Mouse (Mus musculus): ENCODE measurements around the gene Zbtb46.
A peak's percentile ranks its signal among the peaks of the same experiment; 100 is the strongest.

The Zbtb46 gene

DNA sequence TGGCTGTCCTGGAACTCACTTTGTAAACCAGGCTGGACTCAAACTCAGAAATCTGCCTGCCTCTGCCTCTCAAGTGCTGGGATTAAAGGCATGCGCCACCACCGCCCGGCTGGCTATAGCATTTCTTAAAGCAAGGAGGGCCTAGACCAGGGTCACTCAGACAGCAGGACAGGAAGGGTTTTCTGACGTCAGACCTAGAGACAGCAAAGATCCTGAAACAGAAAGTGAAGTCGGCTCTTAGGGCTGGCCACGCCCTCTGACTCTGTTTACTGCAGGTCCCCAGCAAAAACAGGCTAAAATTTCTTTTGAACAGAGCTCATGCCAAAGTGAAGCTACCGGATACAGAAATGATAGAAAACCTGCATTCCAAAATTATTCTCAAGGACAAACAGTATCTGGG, 49.6 kb downstream of the Zbtb46 start:
- DNase-seq (ENCODE audit: low spot score in 2 of 2): peak in 1 of 2 experiments; percentile 56

- no peak for DNase-seq (ENCODE audit: low spot score in 2 of 2)
These were observed 55.5 kb downstream of the Zbtb46 start for GRCm38 (mm10) chr2:181403722-181404121.

DNA sequence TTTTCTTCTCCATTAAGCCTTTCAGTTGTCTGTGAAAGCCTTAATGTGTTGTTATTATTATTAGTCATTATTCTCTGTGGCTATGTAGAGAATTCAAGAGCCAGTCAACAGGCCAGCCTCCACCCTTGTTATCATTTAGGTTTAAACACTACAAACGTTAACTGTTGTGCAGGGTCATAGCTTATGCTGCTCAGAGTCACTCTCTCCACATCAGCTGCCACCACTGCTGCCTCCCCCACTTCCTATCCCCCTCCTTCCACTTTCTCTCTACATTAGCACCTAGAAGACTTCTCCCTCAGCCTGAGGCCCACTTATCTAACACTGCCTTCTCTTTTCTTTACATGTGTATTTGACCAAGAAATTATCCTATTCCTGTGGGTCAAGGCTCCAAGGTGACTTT, 57.7 kb downstream of the Zbtb46 start:
- no peak for DNase-seq (ENCODE audit: low spot score in 2 of 2)

DNA sequence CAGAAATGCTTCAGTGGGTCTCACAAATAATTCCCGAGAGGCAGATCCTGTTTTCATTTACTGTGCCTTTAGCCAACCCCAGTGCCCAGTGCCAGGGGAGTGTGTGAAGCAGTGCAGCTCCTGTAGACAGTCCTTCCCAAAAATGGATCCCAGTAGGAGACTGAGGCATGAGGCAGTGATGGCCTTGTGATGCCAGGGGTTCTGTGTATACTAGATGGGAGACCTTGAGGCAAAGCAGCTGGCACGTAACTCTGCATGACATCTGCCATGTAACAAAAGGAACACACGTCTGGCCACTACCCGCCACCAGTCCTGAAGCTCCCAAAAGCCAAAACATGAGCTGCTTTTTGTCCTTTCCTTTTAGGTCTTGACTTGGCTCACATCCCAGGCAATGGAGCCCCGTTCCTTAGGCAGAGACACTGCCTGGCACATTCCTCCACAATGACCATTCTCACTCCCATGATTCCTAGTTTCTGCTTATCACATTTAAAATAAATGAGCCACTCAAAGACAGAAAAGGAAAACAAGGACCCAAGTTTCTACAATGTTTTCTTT, 61.9 kb downstream of the Zbtb46 start:
- DNase-seq (ENCODE audit: low spot score in 2 of 2): no peak

DNA sequence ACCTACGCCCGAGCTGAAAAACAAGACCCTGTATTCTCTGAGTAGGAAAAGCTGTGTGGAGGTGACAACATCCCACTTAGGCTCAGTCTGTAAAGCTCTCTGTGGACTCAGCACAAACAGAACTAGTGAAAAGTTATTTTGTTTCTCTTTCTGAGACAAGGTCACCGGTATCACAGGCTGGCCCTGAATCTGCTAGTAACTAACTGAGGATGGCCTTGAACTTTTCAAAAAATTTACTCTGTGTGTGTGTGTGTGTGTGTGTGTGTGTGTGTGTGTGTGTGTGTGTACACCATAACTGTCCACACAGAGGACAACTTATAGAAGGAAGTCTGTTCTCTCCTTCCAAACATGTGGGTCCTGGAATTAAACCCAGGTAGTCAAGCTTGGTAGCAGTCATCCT, 65.1 kb downstream of the Zbtb46 start:
- no peak for DNase-seq (ENCODE audit: low spot score in 2 of 2)

DNA sequence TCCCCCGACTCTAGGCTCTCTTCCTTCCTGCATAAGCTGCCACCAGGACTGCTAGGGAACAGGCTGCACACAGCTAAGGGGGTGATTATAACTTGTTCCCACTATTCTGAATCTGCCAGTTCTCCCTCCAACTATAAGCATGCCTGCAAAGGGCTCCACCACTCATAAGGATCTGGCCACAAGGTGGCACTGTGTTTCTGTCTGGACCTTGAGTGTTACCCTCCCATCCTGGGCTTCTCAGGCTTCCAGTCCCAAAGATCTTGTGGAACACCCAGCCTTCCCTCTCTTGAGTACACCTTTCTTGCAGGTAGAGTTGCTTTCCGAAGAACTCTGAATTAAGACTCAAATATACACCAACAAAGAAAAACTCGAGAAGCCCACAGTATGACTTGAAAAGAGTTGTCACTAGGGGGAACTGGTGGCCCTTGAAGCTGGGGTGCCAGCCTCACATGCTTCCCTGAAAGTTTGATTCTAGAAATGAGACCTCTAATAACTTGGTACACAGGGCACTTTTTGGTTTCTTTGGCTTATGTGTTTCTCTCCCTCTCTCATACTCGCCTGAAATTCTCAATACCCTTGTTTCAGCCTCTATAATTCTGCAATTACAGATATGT, 66.5 kb downstream of the Zbtb46 start:
- DNase-seq (ENCODE audit: low spot score in 2 of 2): peak; percentile 78 to 91

DNA sequence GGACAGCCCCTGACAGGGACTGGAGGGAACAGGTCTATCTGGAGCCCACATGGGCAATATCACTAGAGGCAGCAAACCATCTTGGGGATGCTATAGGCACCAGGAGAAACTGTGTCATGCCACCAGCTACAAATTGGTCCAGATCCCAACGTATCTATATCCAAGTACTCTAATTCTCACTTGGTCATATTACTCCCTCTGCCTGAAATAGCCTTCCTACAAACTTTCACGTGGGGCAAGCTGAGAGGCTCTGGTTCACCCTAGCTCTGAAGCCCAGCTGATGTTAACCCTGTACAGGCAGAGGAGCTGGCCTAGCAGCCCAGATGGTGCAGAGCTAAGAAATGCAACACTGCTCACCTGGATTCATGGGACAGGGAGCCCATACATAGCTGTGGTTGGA, 67.7 kb downstream of the Zbtb46 start:
- DNase-seq (ENCODE audit: low spot score in 2 of 2): no peak

DNA sequence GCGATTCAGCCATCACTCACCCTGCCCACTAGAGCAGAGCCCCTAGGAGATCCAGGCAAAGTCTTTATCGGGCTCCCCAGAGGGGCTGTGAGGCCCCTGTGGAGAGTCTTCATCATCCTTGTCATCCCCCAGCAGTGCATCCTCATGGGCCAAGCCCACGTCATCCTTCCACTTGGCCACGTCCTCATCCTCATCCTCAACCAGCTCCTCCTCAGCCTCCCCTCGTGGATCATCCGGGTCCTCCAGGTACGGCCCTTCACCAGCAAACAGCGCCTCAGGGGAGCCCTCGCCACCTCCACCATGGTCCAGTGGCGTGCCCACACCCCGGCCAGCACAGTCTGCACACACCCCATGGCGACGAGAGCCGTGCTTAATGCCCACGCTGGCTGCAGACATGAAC, 68.2 kb downstream of the Zbtb46 start:
- peak in 1 of 2 experiments; percentile 58 for DNase-seq (ENCODE audit: low spot score in 2 of 2)

- DNase-seq (ENCODE audit: low spot score in 2 of 2): no peak
These were observed 68.9 kb downstream of the Zbtb46 start for GRCm38 (mm10) chr2:181390136-181390870.

- peak in 1 of 2 experiments; percentile 53 for DNase-seq (ENCODE audit: low spot score in 2 of 2)
These were observed 72.5 kb downstream of the Zbtb46 start for GRCm38 (mm10) chr2:181386663-181387210.

DNA sequence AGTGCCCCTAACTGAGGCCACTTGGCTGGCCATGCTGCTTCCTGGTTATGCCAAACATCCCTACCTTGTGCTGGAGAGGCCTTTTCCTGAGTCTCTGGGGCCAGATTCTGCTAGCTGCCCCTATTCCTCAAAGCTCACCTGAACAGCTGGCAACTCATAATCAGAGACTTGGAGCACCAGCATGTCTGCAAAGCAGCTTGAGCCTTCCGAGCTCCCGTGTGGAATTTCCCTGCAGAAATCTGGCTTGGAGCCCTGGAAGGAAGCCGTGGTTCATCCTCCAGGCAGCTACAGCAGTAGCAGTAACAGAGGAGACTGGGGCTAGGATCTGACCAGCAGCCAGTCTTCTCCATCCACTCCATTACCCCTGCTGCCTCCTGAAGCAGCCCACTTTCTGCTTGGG, 73.3 kb downstream of the Zbtb46 start:
- peak in 1 of 2 experiments; percentile 52 for DNase-seq (ENCODE audit: low spot score in 2 of 2)

GRCm38 (mm10) chr2:181384919-181385391, 74.3 kb downstream of the Zbtb46 start:
- DNase-seq (ENCODE audit: low spot score in 2 of 2): peak in 1 of 2 experiments; percentile 51

DNA sequence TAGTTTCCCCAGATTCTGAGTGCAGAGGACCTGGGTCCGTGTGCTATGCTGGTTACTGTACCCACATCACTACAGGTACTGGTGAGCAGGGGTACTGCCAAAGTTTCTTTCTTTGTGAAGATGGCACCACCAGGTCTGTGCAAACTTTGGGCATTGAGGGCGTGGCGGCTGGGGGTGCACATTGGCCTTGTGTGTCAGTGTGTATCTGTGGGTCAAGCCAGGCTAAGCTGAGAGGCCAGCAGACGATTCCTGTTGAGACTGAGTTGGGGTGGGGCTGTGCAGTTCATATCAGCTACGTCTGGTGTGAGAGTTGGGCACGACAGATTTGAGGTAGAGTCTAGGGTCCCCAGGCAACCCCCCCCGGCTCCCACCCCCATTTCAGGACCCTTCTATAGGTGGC, 74.8 kb downstream of the Zbtb46 start:
- peak in 1 of 2 experiments; percentile 61 for DNase-seq (ENCODE audit: low spot score in 2 of 2)

DNA sequence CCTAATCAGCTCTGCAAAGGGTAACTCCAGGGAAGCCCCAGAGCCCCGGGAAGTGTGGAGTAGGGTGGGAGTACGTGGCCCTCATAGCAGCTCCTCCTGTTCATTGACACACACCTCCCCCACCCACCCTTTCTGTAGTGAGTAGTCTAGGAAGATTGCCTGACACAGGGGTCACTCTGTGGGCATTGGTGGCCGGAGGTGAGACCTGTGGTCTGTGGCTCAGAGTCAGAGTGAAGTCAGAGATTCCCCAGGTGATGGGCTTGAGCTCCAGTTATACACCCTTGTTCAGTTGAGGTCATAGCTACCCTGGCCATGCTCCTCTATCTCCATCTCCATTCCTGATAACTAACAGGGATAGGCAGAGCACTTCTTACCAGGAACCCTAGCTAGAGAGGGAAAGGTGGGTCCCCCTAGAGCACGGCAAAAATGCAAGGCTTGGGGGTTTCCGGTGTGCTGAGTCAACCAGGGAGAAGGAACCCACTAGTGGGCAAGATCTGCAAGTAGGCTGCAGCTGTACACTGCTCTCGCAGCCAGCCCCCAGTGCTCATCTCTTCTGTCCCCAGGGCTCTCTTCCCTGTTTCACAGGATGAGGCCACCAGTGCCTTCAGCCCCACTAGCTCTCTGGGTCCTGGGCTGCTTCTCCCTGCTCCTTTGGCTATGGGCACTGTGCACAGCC, 77.5 kb downstream of the Zbtb46 start:
- DNase-seq (ENCODE audit: low spot score in 2 of 2): no peak

DNA sequence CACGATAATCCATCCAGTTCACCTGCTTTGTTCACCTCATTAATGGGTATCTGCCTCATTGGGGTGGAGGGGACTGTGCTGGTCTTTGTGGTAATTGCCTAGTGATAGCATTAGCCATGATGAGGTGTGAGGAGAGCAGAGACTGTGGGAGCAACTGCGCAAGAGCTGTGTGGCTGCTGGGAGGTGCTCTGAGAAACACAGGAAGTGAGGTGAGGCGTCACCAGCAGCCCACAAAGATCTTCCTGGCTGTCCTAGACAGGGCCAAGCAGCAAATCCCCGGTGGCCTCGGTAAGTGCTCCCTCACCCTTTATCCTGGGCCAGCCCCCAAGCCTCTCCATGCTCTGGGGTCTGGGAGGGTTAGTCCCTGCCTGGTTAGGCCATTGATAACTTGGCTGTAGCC, 78.1 kb downstream of the Zbtb46 start:
- no peak for DNase-seq (ENCODE audit: low spot score in 2 of 2)

GRCm38 (mm10) chr2:181380251-181380650, 79.0 kb downstream of the Zbtb46 start:
- no peak for DNase-seq (ENCODE audit: low spot score in 2 of 2)

DNA sequence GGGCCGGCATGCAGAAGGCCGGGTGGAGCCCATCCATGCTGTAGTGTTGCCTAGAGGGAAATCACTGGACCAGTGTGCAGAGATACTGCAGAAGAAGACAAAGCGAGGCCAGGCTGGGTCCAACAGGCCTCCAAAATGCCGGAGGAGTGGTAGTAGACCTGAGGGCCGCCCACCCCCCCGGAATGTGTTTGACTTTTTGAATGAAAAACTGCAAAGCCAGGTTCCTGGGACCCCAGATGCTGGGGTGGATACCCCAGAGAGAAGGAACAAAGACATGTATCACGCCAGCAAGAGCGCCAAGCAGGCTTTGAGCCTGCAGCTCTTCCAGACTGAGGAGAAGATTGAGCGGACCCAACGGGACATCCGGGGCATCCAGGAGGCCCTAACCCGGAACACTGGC, 79.4 kb downstream of the Zbtb46 start, which contains the start of gene Lime1:
Gene Lime1 (plus strand): TSS at position 301 of the 400 bp plus-strand sequence.
- DNase-seq (ENCODE audit: low spot score in 2 of 2): no peak

DNA sequence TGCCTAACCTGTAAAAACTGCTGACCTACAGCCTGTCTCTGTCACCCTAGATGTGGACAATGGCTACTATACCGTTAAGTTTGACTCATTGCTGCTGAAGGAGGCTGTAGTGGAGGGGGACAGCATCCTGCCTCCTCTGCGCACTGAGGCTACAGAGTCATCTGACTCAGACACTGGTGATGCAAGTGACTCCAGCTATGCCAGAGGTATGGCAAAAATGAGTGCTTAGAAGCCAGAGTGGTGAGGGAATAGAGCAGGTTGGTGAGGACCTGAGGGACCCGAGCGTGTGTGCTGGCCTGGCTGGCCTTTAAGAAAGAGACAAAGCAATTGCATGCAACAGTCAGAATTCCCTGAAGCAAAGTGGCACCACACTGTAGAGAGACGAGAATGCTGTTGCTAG, 80.5 kb downstream of the Zbtb46 start:
- DNase-seq (ENCODE audit: low spot score in 2 of 2): no peak

DNA sequence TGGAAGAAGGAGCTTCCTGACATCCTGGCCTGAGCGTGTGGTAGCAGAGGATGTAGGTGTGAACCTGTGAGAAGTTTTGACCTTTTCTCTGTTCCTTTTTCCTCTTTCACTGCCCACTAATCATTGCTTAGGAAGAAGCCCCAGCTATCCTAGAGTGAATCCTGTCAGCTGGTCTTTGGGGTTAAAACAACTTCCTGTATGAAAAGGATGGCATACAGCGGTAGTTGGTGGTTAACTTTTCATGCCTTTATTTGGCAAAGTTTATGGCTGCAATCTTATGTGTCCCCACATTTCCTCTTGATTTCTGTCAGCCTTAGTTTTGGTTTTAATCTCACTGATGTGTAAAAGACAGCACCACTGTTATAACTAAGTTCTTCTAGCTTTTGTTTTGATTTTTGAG, 82.0 kb downstream of the Zbtb46 start:
- no peak for DNase-seq (ENCODE audit: low spot score in 2 of 2)

- DNase-seq (ENCODE audit: low spot score in 2 of 2): no peak
These were observed 83.4 kb downstream of the Zbtb46 start for GRCm38 (mm10) chr2:181375787-181376186.

- no peak for DNase-seq (ENCODE audit: low spot score in 2 of 2)
These were observed 89.2 kb downstream of the Zbtb46 start for GRCm38 (mm10) chr2:181370001-181370400.

DNA sequence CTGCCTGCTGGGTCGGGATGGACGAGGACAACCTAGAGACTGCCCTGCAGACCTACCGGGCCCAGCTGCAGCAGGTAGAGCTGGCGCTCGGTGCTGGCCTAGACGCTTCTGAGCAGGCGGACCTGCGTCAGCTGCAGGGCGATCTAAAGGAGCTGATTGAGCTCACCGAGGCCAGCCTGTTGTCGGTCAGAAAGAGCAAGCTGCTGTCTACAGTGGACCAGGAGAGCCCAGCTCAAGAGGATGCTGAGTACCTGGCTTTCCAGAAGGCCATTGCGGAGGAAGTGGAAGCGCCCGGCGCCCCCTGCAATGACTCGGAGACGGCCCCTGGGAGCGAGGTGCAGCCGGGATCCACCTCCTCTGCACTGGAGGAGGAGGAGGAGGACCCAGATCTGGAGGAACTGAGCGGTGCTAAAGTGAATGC, 93.6 kb downstream of the Zbtb46 start:
- DNase-seq (ENCODE audit: low spot score in 2 of 2): peak in 1 of 2 experiments; percentile 38
